Mouse (Mus musculus): Measurements from ENCODE around the gene Tgfb1i1. TPM values are rescaled to one million over a fixed set of nuclear protein-coding genes. Genes with fewer than 3 reads are reported as not detected.

Tgfb1i1 gene
- polyA plus RNA-seq, 1 experiment from 2014 or later = 34.3 TPM

GRCm38 (mm10) chr7:128238991-128239390 is 7.6 kb upstream of the Tgfb1i1 start:
- H3K4me2 ChIP-seq = peak overlapping the region; percentile 45
- H3K9me3 ChIP-seq (ENCODE audit: control insufficient read depth, low read length) = no peaks in the 10 kb centered on the region
- WGBS = 30% methylated on average over 4 of the region's 4 CpGs
- H3K4me1 ChIP-seq (ENCODE audit: control insufficient read depth, insufficient read depth, low read length) = 0 out of 2 replicates have a peak, but pooled peaks cover 3% of the 10 kb centered on the region
- no peak overlapping the region for H3K9ac ChIP-seq (ENCODE audit: low read length)
- DNase-seq (ENCODE audit: low spot score, missing footprints) = peak; percentile 90
- peak overlapping the region; percentile 72 for H3K4me3 ChIP-seq (ENCODE audit: low read depth, low read length)
- H3K27me3 ChIP-seq (ENCODE audit: control insufficient read depth, insufficient read depth, low read length) = no peaks in the 10 kb centered on the region
- ATAC-seq (ENCODE audit: low FRiP score) = peak; percentile 4; the same call in 1 of the 2 replicates
- H3K27ac ChIP-seq (ENCODE audit: low read depth, low read length) = no peak overlapping the region
- H3K36me3 ChIP-seq (ENCODE audit: control insufficient read depth, insufficient read depth, low read length) = peaks cover 6% of the 10 kb centered on the region; the same call in 1 of the 2 replicates

- Histone ChIP-seq H3K9me3 (ENCODE audit: control insufficient read depth, low read length) (no peaks in the 10 kb centered on the region), H3K4me3 (ENCODE audit: low read depth, low read length) (no peak overlapping the region), H3K4me1 (ENCODE audit: control insufficient read depth, insufficient read depth, low read length) (0 out of 2 replicates have a peak, but pooled peaks cover 3% of the 10 kb centered on the region), H3K27ac (ENCODE audit: low read depth, low read length) (no peak overlapping the region), H3K4me2 (no peak overlapping the region), H3K27me3 (ENCODE audit: control insufficient read depth, insufficient read depth, low read length) (no peaks in the 10 kb centered on the region), H3K9ac (ENCODE audit: low read length) (no peak overlapping the region), H3K36me3 (ENCODE audit: control insufficient read depth, insufficient read depth, low read length) (peaks cover 6% of the 10 kb centered on the region; the same call in 1 of the 2 replicates)
- DNase-seq (ENCODE audit: low spot score, missing footprints) = no peak
- no peak for ATAC-seq (ENCODE audit: low FRiP score)
- WGBS = 93% methylated on average over 27 of the region's 27 CpGs
Observed at GRCm38 (mm10) chr7:128240131-128240784, 6.4 kb upstream of the Tgfb1i1 start.

- Histone ChIP-seq H3K4me1 (ENCODE audit: control insufficient read depth, insufficient read depth, low read length) (peaks cover 11% of the 10 kb centered on the region), H3K9me3 (ENCODE audit: control insufficient read depth, low read length) (no peaks in the 10 kb centered on the region), H3K27ac (ENCODE audit: low read depth, low read length) (no peak overlapping the region), H3K27me3 (ENCODE audit: control insufficient read depth, insufficient read depth, low read length) (0 out of 2 replicates have a peak, but pooled peaks cover 3% of the 10 kb centered on the region), H3K4me3 (ENCODE audit: low read depth, low read length) (no peak overlapping the region), H3K9ac (ENCODE audit: low read length) (no peak overlapping the region), H3K36me3 (ENCODE audit: control insufficient read depth, insufficient read depth, low read length) (peaks cover 6% of the 10 kb centered on the region; the same call in 1 of the 2 replicates), H3K4me2 (no peak overlapping the region)
- no peak for ATAC-seq (ENCODE audit: low FRiP score)
- WGBS = 94% methylated on average over 16 of the region's 16 CpGs
- no peak for DNase-seq (ENCODE audit: low spot score, missing footprints)
Observed at GRCm38 (mm10) chr7:128242331-128242730, 4.3 kb upstream of the Tgfb1i1 start.

GRCm38 (mm10) chr7:128243921-128244320 is 2.7 kb upstream of the Tgfb1i1 start:
- H3K36me3 ChIP-seq (ENCODE audit: control insufficient read depth, insufficient read depth, low read length) = peaks cover 6% of the 10 kb centered on the region; the same call in 1 of the 2 replicates
- 0 out of 2 replicates have a peak, but pooled peaks cover 3% of the 10 kb centered on the region for H3K27me3 ChIP-seq (ENCODE audit: control insufficient read depth, insufficient read depth, low read length)
- H3K9me3 ChIP-seq (ENCODE audit: control insufficient read depth, low read length) = no peaks in the 10 kb centered on the region
- ATAC-seq (ENCODE audit: low FRiP score) (no peak), DNase-seq (ENCODE audit: low spot score, missing footprints) (no peak)
- no peak overlapping the region for H3K4me3 ChIP-seq (ENCODE audit: low read depth, low read length)
- peaks cover 11% of the 10 kb centered on the region for H3K4me1 ChIP-seq (ENCODE audit: control insufficient read depth, insufficient read depth, low read length)
- no peak overlapping the region for H3K4me2 ChIP-seq
- no peak overlapping the region for H3K27ac ChIP-seq (ENCODE audit: low read depth, low read length)
- H3K9ac ChIP-seq (ENCODE audit: low read length) = no peak overlapping the region
- 44% methylated on average over 10 of the region's 10 CpGs for WGBS

- DNase-seq (ENCODE audit: low spot score, missing footprints) = no peak
- no peak overlapping the region for H3K27ac ChIP-seq (ENCODE audit: low read depth, low read length)
- H3K4me2 ChIP-seq = no peak overlapping the region
- 0 out of 2 replicates have a peak, but pooled peaks cover 3% of the 10 kb centered on the region for H3K27me3 ChIP-seq (ENCODE audit: control insufficient read depth, insufficient read depth, low read length)
- H3K4me3 ChIP-seq (ENCODE audit: low read depth, low read length) = no peak overlapping the region
- no peak for ATAC-seq (ENCODE audit: low FRiP score)
- 76% methylated on average over 18 of the region's 18 CpGs for WGBS
- H3K36me3 ChIP-seq (ENCODE audit: control insufficient read depth, insufficient read depth, low read length) = peaks cover 6% of the 10 kb centered on the region; the same call in 1 of the 2 replicates
- no peak overlapping the region for H3K9ac ChIP-seq (ENCODE audit: low read length)
- H3K9me3 ChIP-seq (ENCODE audit: control insufficient read depth, low read length) = no peaks in the 10 kb centered on the region
- peaks cover 11% of the 10 kb centered on the region for H3K4me1 ChIP-seq (ENCODE audit: control insufficient read depth, insufficient read depth, low read length)
Observed at GRCm38 (mm10) chr7:128244410-128245025, 2.1 kb upstream of the Tgfb1i1 start.

GRCm38 (mm10) chr7:128245547-128245946 is 1.1 kb upstream of the Tgfb1i1 start:
- Histone ChIP-seq H3K9me3 (ENCODE audit: control insufficient read depth, low read length) (no peaks in the 10 kb centered on the region), H3K9ac (ENCODE audit: low read length) (no peak overlapping the region), H3K4me3 (ENCODE audit: low read depth, low read length) (no peak overlapping the region), H3K4me2 (no peak overlapping the region), H3K27me3 (ENCODE audit: control insufficient read depth, insufficient read depth, low read length) (0 out of 2 replicates have a peak, but pooled peaks cover 3% of the 10 kb centered on the region), H3K27ac (ENCODE audit: low read depth, low read length) (no peak overlapping the region), H3K4me1 (ENCODE audit: control insufficient read depth, insufficient read depth, low read length) (peaks cover 11% of the 10 kb centered on the region), H3K36me3 (ENCODE audit: control insufficient read depth, insufficient read depth, low read length) (0 out of 2 replicates have a peak, but pooled peaks cover 2% of the 10 kb centered on the region)
- ATAC-seq (ENCODE audit: low FRiP score) (no peak), DNase-seq (ENCODE audit: low spot score, missing footprints) (no peak)
- 82% methylated on average over 4 of the region's 4 CpGs for WGBS

- peaks cover 16% of the 10 kb centered on the region for H3K4me1 ChIP-seq (ENCODE audit: control insufficient read depth, insufficient read depth, low read length)
- 1% methylated on average over 13 of the region's 13 CpGs for WGBS
- no peaks in the 10 kb centered on the region for H3K9me3 ChIP-seq (ENCODE audit: control insufficient read depth, low read length)
- H3K4me3 ChIP-seq (ENCODE audit: low read depth, low read length) = peak overlapping the region; percentile 41
- H3K27ac ChIP-seq (ENCODE audit: low read depth, low read length) = peak overlapping the region; percentile 53; the same call in 1 of the 2 replicates
- ATAC-seq (ENCODE audit: low FRiP score) (peak; percentile 76), DNase-seq (ENCODE audit: low spot score, missing footprints) (peak; percentile 98)
- peak overlapping the region; percentile 62 for H3K4me2 ChIP-seq
- H3K9ac ChIP-seq (ENCODE audit: low read length) = peak overlapping the region; percentile 65
- 0 out of 2 replicates have a peak, but pooled peaks cover 2% of the 10 kb centered on the region for H3K36me3 ChIP-seq (ENCODE audit: control insufficient read depth, insufficient read depth, low read length)
- 0 out of 2 replicates have a peak, but pooled peaks cover 3% of the 10 kb centered on the region for H3K27me3 ChIP-seq (ENCODE audit: control insufficient read depth, insufficient read depth, low read length)
Observed at GRCm38 (mm10) chr7:128247443-128247842, 831 bp downstream of the Tgfb1i1 start.

- peak; percentile 23 for DNase-seq (ENCODE audit: low spot score, missing footprints)
- Histone ChIP-seq H3K27ac (ENCODE audit: low read depth, low read length) (no peak overlapping the region), H3K27me3 (ENCODE audit: control insufficient read depth, insufficient read depth, low read length) (peaks cover 3% of the 10 kb centered on the region; the same call in 1 of the 2 replicates), H3K4me2 (no peak overlapping the region), H3K9ac (ENCODE audit: low read length) (no peak overlapping the region), H3K4me3 (ENCODE audit: low read depth, low read length) (no peak overlapping the region), H3K36me3 (ENCODE audit: control insufficient read depth, insufficient read depth, low read length) (no peaks in the 10 kb centered on the region), H3K9me3 (ENCODE audit: control insufficient read depth, low read length) (no peaks in the 10 kb centered on the region), H3K4me1 (ENCODE audit: control insufficient read depth, insufficient read depth, low read length) (peaks cover 18% of the 10 kb centered on the region)
- WGBS = 89% methylated on average over 10 of the region's 10 CpGs
- no peak for ATAC-seq (ENCODE audit: low FRiP score)
Observed at GRCm38 (mm10) chr7:128248081-128249042, 1.8 kb downstream of the Tgfb1i1 start.

Measured in midbrain, embryonic 11.5 days (tissue).